Mouse (Mus musculus) urinary bladder, adult 18-20 months (tissue): ENCODE results near the gene Gm10392.
"Not testable (repeated sequence)": the region's sequence is repeated elsewhere in the genome, so short reads cannot be mapped to it uniquely, and the experiment has no call there.

Source experiments
- DNase-seq, 2 experiments: peaks; one replicate each; pipeline ENCODE4 v3.0.0; 2022; ENCODE audit warnings: low spot score in 2 of 2, mixed read lengths in 2 of 2

Gm10392 gene

DNA sequence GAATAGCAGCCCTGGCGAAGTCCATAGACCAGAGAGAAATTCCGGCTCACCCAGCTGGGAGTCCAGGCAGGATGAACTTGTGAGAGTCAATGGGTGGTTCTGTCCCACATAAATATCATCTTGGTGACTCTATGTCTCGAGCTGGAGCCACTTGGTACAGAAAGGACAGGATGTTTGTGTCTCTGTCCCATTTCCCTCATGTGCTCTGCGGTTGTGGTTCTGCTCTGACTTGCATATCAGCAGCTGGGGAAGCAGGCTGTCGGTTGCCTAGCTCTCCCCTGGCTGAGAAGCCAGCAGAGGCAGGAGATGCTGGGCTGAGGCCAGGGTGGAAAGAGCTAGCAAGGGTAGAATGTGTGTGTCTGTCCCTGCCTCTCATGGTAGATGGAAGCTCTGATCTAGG is at the start of gene Gm10392:
Gm10392 (minus strand) TSS at position 156 of the 400 bp plus-strand sequence.
- DNase-seq: no peak

DNA sequence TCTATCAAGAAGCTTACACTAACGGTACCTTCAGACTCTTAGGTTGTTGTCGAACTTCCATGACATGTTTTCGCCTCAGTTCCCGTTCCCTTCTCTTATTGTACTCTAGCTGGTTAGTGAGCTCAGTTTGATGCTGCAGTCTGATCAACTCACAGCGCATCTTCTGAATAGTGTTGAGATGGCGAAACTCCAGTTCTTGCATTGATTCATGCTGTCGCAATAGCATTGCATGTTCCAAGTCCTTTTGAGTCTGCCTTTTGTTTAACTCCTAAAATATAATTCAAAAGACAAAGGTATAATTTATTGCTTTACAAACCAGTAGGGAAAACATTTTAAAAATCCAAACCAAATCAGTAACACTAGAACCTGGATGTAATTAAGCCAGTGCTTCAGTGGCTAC is 26.3 kb upstream of the Gm10392 start:
- DNase-seq: no peak

DNA sequence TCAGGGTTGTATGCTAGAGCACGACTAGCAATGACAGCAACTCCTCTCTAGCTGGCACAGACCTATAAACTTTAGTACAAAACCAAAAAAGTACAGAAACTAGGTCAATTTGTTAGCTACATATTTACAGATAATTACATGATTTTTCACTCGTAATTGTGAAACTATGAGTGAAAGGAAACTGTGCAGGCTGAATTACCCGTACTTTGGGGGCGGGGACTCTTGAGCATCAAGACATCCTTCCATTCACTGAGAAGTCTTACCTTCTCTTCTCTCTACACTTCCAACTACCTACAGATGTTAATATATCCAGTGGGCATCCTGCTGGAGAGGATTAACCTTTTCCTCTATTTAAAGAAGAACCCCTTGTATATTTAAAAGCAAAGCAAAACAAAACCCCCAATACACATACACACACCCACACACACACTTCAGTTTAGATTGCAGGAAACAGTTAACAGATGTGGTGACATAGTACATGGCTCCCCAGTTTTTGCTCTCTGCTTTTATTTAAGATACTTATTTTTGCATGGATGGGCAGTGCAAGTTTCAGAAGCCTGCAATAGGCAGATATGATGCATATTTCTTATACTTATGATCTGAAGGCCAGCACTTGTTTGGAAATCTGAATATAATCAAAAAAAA is 13.3 kb upstream of the Gm10392 start:
- DNase-seq: no peak

DNA sequence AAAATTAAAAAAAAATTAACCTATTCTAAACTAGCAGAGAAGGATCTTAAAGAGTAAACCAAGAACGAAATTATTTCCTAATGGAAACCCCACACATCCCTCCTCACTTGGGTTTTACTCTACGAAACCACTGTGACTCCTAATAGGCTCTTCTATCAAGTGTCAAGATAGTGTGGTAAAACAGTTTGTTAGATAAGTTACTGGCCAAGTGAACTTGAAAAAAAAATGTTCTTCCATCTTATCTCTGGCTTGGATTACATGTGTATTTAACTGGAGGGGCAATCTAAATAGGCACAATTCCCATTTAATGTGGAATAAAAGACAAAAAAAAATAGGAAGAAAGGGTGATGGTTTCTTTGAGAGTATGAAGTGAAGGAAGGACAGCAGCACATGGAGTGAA is 11.9 kb upstream of the Gm10392 start:
- no peak for DNase-seq

DNA sequence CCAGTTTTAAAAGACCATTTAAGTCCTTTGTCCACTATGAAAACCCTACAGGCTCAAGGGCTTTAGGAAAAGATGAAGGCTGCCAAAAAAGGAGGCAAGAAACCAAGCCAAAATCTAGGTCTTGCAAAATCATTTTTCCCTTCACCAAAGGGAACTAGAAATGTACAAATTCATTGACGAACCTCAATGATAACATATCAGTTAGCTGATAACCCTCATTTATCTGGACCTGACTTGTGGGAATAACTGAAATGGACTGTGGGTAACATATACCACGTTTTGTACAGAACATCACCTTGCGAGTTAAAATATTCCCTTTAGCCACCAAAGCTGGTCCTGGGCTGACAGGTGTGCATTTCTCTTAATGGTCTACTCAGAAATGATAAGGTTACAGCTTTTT is 10.6 kb upstream of the Gm10392 start:
- no peak for DNase-seq

DNA sequence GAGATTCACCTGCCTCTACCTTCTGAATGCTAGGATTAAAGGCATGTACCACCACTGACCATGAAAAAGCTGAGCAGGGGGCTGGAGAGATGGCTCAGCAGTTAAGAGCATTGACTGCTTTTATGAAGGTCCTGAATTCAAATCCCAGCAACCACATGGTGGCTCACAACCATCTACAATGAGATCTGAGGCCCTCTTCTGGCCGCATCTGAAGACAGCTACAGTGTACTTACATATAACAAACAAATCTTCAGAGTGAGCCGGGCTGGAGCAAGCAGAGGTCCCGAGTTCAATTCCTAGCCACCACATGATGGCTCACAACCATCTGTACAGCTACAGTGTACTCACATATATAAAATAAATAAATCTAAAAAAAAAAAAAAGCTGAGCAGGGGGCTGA is 9.4 kb upstream of the Gm10392 start:
- DNase-seq: not testable (repeated sequence)

DNA sequence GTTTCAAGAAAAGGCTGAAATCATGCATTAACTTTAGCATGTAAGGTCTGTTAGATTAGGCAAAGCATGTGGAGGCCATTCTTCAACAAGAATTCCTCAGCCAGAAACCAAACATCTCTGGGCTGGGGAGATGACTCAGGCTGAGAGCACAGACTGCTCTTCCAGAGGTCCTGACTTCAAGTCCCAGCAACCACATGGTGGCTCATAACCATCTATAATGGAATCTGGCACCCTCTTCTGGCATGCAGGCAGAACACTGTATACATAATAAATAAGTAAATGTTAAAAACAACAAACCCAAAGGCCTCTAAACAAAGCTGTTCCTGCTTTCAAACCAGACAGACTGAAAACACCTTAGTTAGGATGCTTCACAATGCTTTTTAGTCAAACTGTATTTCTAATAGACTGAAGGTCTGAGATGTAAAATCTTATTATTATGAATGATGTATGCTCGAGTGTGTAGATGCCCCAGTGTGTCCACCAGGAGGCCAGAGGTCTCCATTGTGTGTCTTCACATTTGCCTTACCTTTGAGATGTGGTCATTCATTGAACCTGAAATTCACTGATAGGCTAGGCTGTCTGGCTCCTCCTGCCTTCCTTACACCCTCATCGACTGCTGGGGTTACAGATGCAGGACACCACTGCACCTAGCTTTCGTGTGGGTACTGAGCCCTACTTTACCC is 6.9 kb upstream of the Gm10392 start:
- no peak for DNase-seq

DNA sequence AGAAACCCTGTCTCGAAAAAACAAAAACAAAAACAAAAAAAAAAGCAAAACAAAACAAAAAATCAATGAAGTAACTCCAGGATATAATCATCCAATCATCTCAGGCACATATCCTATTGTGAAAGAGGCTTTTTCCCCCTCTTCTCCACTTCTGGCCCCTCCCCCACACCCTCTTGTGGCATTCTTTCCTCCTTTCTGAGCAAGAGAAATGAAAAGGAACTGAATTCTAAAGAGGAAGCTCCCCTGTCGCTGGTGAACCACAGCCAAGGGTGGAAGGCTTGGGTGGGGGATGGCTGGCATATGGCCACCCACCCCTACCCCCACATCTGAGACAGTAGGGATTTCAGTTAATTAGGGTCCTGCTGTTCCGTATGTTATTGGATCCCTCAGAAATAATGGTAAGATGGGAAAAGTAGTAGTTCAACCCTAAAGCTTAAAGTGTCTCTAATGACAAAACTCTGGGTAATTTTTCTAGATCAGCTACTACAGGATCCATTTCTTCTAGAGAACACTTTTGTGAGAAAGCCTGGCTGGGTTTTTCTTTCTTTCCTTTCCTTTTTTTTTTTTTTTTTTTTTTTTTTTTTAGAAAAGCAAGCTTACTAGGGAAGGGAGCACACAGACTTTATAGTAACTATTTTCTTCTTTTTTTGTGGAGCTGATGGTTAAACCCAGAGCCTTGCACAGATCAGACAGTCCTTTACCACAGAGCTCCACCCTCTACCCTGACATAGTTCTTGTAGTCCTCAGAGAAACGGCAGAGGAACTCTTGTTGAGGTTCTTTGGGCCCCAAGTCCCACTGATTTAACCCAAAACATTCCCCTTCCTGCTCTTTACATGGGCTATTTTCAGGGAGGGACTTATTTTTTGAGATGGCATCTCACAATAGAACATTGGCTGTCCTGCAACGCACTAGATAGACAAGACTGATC is 1.9 kb upstream of the Gm10392 start:
- DNase-seq: no peak

DNA sequence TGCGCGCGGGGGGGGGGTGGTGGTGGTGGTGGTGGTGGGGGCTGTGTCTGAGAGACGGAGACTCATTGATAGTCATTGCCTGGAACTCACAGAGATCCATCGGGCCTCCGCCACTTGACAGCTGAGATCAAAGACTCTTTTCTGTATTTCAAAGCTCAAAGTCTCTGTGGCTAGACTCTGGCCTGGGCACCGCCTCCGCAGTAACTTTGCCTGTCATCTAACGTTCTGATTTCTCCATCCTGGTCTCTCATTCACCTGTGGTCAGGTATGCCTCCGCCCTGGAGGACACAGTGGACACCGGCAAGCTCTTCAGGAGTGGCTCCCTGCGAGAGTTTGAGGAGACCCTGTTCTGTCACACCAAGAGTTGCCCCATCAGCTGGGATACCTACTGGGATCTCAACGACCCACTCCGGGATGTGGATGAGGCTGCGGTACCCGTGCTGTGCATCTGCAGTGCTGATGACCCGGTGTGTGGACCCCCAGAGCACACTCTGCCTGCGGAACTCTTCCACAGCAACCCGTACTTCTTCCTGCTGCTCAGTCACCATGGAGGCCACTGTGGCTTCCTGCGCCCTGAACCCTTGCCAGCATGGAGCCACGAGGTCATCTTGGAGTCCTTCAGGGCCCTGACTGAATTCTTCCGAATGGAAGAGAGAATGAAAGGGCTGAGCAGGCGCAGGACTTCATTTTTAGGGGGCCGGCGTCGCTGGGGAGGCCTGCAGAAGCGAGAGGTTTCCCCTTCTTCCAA is 773 bp downstream of the Gm10392 start:
- DNase-seq: no peak

DNA sequence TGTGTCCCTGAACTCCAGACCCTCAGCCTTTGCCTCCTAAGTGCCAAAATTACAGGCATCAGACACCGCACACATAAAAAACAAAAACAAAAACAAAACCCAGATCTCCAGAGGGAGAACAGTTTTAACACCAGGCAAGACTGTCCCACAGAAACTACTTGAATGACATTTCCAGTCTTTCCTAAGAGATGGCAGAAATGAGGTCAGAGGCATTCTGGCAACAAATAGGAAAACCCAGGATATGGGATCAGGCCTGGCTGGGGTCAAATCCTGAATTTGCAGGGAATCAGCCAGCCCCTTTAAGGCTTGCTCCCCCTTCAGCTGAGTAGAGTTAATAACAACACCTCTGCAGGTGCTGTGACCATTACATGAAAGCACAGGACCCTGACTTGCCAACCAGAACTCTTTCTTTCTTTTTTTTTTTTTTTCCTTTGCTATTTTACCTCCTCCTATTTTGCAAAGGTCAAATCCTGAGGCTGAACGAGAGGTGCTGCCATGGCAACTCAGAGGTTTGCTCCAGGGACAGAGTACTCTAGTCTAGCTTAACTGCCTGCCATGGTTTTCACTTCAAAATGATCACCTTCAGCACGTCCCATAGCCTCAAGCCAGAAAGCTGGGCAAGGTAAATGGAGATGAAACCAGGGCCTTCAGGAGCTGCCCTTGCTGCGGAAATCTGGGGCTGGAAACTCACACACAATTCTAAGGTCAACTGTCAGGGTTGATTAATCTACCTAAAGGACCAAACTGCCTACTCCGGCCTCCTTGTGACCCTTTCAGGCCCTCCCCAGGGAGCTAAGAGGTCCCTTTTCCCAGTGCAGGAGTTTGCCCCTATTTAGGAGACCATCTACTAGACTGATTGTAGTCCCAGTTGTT is 2.2 kb downstream of the Gm10392 start:
- no peak for DNase-seq

DNA sequence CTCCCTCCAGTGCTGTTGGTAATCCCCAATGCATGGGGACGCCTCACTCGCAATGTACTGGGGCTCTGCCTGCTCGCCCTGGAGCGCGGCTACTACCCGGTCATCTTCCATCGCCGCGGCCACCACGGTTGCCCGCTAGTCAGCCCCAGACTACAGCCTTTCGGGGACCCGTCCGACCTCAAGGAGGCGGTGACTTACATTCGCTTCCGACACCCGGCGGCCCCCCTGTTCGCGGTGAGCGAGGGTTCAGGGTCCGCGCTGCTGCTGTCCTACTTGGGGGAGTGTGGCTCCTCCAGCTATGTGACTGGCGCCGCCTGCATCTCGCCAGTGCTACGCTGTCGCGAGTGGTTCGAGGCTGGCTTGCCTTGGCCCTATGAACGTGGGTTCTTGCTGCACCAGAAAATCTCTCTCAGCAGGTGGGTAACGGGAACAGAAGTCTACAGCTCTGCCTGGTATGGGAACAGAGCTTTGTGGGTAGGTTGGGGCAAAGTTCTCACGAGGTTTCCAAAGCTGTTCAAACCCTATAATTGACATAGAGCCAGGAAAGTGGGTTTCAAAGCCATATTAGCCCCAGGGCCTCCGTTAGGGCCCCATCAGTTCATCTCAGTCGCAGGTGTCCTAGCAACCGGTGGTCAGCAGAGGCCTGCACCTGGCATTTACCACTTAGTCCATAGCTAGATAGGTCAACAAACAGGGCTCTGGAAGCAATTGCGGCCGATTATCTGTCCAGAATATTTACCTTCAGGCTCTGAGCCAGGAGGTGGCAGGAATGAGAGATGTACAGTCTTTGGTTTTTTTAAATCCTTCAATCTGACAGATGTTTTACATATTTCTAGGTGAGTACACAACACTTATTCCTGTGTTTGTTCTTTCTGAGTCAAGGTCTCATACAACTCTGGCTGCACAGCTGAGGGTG is 3.1 kb downstream of the Gm10392 start, which contains the start of gene Trp53i13:
Trp53i13 (minus strand) TSS at position 344 of the 916 bp plus-strand sequence.
- no peak for DNase-seq

DNA sequence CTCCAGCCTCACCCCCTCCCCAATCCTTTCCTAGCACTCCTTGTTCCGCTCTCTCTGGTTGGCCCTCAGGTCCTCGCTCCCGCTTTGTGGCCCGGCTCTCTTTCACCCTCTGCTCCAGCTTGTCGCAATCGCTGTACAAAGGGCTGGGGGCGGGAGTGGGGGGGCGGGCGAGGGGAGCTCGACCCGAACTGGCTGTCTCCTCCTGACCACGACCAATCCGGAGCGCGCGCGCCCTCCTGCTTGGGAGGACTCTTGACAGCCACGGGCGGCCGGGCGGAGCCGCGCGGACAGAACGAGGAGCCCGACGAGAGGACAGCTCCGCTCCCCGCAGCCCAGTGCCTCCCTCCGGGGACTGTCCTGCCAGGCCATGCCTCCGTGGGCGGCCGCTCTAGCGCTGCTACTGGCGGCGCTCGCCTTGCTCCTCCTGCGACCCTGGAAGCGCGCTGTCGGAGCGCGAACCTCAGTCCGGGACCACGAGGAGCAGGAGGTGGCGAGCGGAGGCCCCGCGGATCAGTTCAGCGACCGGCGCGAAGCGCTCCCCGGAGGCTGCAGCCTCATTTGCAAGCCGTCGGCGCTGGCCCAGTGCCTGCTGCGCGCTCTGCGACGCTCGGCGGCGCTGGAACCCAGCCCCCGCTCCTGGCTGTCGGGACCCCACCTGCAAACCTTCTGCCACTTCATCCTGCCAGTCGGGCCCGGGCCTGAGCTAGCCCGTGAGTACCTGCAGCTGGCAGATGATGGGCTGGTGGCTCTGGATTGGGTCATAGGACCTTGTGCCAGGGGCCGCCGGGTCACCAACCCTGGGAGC is 4.0 kb downstream of the Gm10392 start, which contains the start of gene Abhd15:
Abhd15 (plus strand) TSS at position 290 of the 805 bp plus-strand sequence.
- peak; percentile 58 to 74 for DNase-seq

DNA sequence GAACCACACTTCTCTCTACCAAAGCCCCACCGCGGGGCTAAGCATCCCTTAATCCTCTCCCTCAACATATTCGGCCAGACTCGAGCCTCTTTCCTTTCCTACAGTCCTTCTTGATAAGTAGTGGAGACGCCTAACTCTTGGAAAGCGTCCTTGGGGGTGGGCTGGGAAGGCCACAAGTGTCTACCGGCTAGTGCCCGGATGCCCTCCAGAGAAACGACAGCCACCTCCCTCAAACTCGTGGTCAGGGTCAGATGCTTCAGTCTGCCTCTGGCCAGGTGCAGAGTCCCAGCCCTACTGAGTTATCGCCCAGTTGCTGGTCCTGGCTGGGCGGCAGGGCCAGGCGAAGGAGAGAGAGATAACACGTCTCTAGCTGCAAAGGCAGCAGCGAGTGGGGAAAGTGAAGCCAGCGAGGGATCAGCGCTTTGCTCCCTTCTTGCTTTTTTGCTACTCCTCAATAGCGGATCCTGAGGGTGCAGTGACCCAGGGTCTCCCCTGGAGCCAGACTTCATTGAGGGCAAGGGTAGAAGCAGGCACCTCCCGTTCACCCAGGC is 4.6 kb downstream of the Gm10392 start:
- no peak for DNase-seq

DNA sequence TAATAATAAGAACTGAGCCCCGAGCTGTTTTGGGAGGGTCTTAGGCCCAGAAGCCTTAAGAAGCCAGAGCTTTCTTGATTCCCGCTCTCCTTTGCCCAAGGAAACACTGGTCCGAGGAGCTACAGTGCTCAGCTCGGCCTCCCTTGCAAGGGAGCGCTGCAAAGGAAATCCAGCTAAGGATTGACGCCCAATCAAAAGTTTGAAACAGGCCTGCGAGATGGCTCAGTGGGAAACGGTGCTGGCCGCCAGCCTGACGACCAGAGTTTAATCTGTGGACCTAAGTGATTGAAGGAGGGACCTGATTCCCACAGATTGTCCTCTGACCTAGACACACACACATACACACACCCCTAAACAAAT is 5.2 kb downstream of the Gm10392 start:
- DNase-seq: no peak

DNA sequence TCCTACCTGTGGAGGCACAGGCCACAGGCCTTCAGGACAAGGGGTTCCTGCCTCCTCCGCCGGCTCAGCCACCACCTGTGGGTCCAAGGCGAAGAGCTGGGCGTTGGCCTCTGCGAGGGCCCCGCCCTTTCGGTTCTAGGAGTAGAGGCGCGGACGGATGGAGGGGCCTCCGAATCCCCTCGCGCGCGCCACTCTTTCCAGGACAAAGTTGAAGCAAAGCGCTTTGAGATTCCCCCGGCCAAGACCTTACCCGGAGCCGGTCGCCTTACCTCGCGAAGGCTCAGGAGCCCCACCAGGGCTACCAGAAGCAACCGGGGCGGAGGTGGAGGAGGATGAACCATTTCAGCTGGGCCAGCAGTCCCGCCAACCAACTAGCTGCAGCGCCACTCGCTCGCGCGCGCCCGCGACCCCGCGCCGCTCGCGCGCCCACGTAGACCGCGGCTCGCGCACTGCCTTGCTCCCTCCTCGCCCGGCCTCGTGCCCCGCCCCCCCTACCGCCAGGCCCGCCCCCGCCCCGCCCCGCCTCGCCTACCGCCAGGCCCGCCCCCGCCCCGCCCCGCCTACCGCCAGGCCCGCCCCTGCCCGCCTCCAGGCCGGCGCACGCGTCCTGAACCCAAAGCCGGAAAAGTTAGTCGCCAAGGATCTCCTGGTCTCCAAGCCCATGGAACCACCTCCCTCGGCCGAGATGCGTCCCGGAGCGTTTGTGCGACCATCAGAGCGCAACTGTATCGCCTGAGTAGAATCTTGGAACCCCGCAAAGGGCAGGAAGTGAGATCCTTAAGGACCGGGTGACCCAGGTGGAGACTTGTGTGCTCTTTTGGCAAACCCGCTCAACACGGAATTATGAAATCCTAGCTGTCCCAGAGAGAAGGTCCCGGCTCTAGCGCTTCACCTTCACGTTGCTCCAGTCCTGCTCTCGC is 5.8 kb downstream of the Gm10392 start:
- peak; percentile 71 to 82 for DNase-seq

DNA sequence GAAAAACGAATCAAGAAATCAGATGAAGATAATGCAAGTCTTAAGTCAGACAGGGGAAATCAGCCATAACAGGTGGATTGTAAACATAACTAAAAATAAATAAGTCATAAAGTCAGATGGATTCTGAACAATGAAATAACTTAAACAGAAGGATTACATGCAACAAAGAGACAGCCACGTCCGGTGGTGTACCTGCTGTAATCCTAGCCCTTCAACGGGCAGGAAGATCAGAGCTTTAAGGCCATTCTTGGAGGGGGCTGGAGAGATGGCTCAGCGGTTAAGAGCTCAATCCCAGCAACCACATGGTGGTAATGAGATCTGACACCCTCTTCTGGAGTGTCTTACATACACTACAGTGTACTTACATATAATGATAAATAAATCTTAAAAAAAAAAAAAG is 7.7 kb downstream of the Gm10392 start:
- no peak for DNase-seq
